Mouse (Mus musculus): ENCODE measurements at regions not wholly inside any gene's neighbourhood (a gene's known extent, or its start where the extent isn't known, plus 50 kb on each side); places are given as distances from the start of the nearest gene placed in this dataset.
A peak's percentile ranks its signal among the peaks of the same experiment; 100 is the strongest.

DNA sequence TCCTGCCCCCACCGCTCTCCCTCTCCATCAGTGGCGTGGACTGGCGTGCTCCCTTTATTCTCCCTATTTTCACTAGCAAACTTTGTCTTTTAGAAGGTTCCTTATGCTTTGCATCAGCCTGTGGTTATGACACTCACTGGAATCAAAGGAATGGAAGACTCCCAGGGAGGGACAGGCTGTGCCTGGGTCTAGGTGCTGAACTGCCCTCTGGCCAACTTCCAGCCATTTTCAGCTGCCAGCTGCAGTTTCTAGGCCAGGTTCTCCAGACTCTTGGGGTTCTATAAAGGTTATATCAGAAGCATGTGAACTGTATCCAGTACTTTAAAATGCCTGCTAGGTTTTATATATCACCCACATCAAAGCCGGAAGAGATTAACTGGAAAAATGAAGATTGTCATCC is 50.2 kb upstream of the Mkln1 start:
- WGBS: 89% methylated on average over 4 of the region's 4 CpGs
- Histone ChIP-seq H3K9ac (ENCODE audit: low read length) (no peak overlapping the region), H3K27me3 (replicated peaks; ENCODE audit: control insufficient read depth, insufficient read depth, low read length) (no peaks in the 10 kb centered on the region)

More for the DNA sequence above, 50.2 kb upstream of the Mkln1 start:
- no peak overlapping the region for H3K4me3 ChIP-seq (ENCODE audit: low read depth, low read length)
- DNase-seq (ENCODE audit: low spot score) (no peak), ATAC-seq (no peak)
- H3K4me1 ChIP-seq (ENCODE audit: control insufficient read depth, insufficient read depth, low read length): no peaks in the 10 kb centered on the region
- H3K9me3 ChIP-seq (replicated peaks; ENCODE audit: control insufficient read depth, low read length): no peaks in the 10 kb centered on the region
- no peak overlapping the region for H3K4me2 ChIP-seq (ENCODE audit: low read length)
- H3K27ac ChIP-seq (ENCODE audit: low read depth, low read length): no peak overlapping the region
- H3K36me3 ChIP-seq (ENCODE audit: control insufficient read depth, insufficient read depth, low read length): no peaks in the 10 kb centered on the region

MicroRNAs encoded in the stretch of these regions (microRNA counts, 519-probe panel; counts per million panel counts)
- microRNA mmu-miR-29a: 4,222 counts per million, percentile 49 among the panel's probes with 10 or more counts

Small RNA genes in the stretch of these regions (microRNA-seq; reads per million reads assigned to microRNA genes)
- gene Mir29a: 174 reads per million, percentile 64 among the genes with 10 or more reads in this experiment
- 1.6 reads per million, percentile 6 among the genes with 10 or more reads in this experiment for gene Mir29b-1
